Mouse (Mus musculus): ENCODE results near the gene Hrk. TPM values are rescaled to one million over a fixed set of nuclear protein-coding genes. Genes with fewer than 3 reads are reported as not detected.

Gene Hrk
- polyA plus RNA-seq, 1 experiment, result 0.02 TPM

DNA sequence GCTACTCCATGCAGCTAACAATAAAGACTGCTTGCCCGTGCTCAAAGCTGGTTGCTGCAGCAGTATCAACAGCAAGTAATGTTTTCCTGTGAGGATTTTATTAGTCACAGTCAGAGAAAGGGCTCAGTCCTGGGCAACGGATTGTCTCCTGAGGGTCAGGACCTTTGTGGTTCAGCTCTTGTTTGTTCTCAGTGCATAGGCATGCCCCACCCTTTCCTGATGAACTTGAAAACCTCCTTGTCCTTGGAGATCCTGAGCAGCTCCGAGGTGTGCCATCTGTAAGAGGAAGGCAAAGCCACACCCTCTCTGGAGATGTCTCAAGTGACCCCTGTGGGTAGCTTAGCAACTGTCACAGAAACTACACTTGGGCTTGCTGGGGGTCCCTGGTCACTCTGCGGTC, 3.8 kb upstream of the Hrk start:
- WGBS, result 27% methylated on average over 4 of the region's 4 CpGs
- TF ChIP-seq CTCF (conservative IDR thresholded peaks at IDR 0.05; ENCODE audit: insufficient read depth, insufficient read length, low read depth, low read length) (no peak), POLR2A (IDR thresholded peaks at IDR 0.05; ENCODE audit: low read depth, low read length) (no peak)
- Histone ChIP-seq H3K36me3 (ENCODE audit: control insufficient read depth, insufficient read depth, low read length) (no peaks in the 10 kb centered on the region), H3K27ac (ENCODE audit: insufficient read depth, low read depth, low read length) (no peak overlapping the region), H3K4me3 (ENCODE audit: insufficient read depth, low read depth, low read length) (no peak overlapping the region), H3K27me3 (replicated peaks; ENCODE audit: control insufficient read depth, insufficient read depth, low read length) (no peaks in the 10 kb centered on the region), H3K4me1 (ENCODE audit: control insufficient read depth, insufficient read depth, low read length) (no peaks in the 10 kb centered on the region)
- no peak for DNase-seq

DNA sequence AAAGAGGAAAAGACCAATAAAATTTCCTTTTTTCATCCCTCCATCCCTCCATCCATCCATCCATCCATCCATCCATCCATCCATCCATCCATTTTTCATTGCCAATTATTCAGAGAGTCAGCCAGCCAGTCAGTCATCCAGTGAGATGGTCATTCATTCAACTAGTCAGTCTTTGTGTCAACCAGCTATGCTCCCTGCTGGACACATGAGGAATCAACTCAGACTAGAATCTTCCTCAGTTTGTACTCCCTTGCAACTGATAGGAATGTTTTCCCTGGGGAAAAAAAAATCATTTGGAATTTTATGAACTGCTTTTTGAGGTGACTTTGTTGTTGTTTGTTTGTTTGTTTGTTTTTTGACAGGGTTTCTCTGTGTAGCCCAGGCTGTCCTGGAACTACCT, 1.0 kb downstream of the Hrk start:
- Histone ChIP-seq H3K27me3 (replicated peaks; ENCODE audit: control insufficient read depth, insufficient read depth, low read length) (peaks cover 5% of the 10 kb centered on the region), H3K4me3 (ENCODE audit: insufficient read depth, low read depth, low read length) (no peak overlapping the region), H3K4me1 (ENCODE audit: control insufficient read depth, insufficient read depth, low read length) (no peaks in the 10 kb centered on the region), H3K27ac (ENCODE audit: insufficient read depth, low read depth, low read length) (no peak overlapping the region), H3K36me3 (ENCODE audit: control insufficient read depth, insufficient read depth, low read length) (no peaks in the 10 kb centered on the region)
- no peak for DNase-seq
- TF ChIP-seq POLR2A (IDR thresholded peaks at IDR 0.05; ENCODE audit: low read depth, low read length) (no peak), CTCF (conservative IDR thresholded peaks at IDR 0.05; ENCODE audit: insufficient read depth, insufficient read length, low read depth, low read length) (no peak)

DNA sequence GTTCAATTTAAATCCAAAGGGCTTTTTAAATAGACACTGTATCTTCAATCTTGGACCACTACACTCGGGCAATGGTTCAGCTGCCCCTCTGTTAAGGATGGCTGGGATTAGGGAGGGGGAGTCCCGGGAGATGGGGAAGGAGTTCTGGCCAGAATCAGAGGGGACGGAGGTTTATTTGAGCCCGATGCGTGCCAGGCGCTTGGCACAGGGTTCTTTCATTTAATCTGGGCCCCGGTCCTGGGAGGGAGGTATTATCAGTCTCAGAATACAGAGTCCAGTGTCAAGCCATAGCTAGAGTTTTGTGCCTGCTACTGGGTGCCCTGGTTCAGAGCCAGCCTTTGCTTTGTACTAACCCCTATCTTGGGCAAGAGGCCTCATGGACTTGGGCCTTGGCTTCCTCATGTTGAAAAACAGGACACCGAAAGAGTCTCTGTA, 3.1 kb downstream of the Hrk start:
- Histone ChIP-seq H3K27ac (ENCODE audit: insufficient read depth, low read depth, low read length) (no peak overlapping the region), H3K4me3 (ENCODE audit: insufficient read depth, low read depth, low read length) (no peak overlapping the region), H3K36me3 (ENCODE audit: control insufficient read depth, insufficient read depth, low read length) (no peaks in the 10 kb centered on the region), H3K4me1 (ENCODE audit: control insufficient read depth, insufficient read depth, low read length) (peaks cover 2% of the 10 kb centered on the region; the same call in 1 of the 2 replicates), H3K27me3 (replicated peaks; ENCODE audit: control insufficient read depth, insufficient read depth, low read length) (peaks cover 12% of the 10 kb centered on the region)
- DNase-seq, result peak; percentile 81
- WGBS, result 56% methylated on average over 8 of the region's 8 CpGs
- TF ChIP-seq CTCF (conservative IDR thresholded peaks at IDR 0.05; ENCODE audit: insufficient read depth, insufficient read length, low read depth, low read length) (no peak), POLR2A (IDR thresholded peaks at IDR 0.05; ENCODE audit: low read depth, low read length) (no peak)

DNA sequence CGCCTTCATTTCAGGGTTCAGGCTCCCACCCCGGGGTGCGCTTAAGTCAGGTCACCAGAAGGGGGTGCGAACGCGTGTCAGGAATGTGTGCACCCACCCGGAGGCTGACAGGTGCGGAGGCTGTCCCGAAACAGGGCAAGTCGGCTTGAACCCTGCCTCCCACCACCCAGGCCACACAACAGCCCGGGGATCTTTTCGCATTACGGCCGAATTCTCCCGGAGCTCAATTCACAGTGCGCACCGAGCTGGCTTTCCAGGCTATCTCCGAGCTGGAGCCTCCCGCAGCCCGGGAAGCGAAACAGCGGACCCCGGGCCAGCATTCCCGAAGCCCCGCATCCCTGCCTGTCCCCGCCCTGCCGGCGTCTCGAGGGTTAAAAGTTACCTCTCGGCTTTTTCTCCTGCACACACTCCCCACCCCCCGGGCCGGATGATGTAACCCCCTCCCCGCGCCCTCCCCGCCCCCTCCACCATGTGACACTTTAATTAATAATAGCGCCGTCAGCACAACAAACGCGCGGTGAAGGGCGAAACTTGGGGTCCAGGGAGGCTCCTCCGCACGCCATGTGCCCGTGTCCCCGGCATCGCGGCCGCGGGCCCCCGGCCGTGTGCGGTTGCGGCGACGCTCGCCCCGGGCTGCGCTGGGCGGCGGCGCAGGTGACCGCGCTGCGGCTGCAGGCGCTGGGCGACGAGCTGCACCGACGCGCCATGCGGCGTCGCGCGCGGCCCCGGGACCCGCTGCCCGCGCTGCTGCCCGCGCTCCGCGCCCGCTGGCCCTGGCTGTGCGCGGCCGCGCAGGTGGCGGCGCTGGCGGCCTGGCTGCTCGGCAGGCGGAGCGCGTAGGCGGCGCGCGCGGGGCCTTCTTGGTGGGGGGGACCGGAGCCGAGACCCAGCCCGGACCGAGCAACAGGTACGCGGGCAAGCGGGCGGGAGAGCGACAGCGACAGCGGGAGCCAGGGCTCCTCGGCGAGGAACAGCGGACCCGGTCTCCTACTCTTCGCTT, 5.1 kb downstream of the Hrk start:
- TF ChIP-seq POLR2A (IDR thresholded peaks at IDR 0.05; ENCODE audit: low read depth, low read length), result no peak
- Histone ChIP-seq H3K4me1 (ENCODE audit: control insufficient read depth, insufficient read depth, low read length) (peaks cover 2% of the 10 kb centered on the region; the same call in 1 of the 2 replicates), H3K36me3 (ENCODE audit: control insufficient read depth, insufficient read depth, low read length) (no peaks in the 10 kb centered on the region), H3K4me3 (ENCODE audit: insufficient read depth, low read depth, low read length) (peak overlapping the region; percentile 33), H3K27me3 (replicated peaks; ENCODE audit: control insufficient read depth, insufficient read depth, low read length) (peaks cover 12% of the 10 kb centered on the region), H3K27ac (ENCODE audit: insufficient read depth, low read depth, low read length) (no peak overlapping the region)
- no peak for DNase-seq
- WGBS, result 7% methylated on average over 117 of the region's 117 CpGs

DNA sequence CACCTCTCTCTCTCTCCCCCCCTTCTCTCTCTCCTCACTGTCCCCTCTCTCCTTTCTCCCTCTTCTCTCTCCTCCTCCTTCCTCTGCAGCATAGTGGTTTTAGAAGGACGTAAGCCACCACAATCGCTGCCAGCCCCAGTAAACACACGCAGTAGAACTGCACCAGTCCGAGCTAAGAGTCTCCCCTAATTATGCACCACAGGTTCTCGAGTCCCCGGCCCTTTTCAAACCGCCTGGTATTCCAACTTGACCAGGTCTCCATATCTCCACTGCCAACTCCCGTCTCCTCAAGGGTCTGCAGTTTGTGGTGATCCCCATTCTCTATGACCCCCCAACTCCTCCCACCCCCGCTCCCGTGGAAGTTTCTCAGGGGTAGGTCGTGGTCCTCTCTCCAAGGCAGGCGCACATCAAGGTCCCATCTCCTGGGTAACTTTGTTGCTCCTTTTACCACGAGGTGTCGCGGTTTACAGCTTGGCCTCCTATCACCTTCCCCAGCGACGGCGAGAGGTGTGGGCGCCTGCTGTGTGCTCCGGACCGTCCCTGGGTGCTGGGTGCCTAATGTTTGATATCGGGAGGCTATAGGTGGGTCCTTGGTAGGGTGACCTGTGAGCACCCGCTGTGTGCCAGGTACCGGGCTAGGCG, 6.6 kb downstream of the Hrk start:
- H3K4me1 ChIP-seq (ENCODE audit: control insufficient read depth, insufficient read depth, low read length), result peaks cover 2% of the 10 kb centered on the region; the same call in 1 of the 2 replicates
- H3K27me3 ChIP-seq (replicated peaks; ENCODE audit: control insufficient read depth, insufficient read depth, low read length), result peaks cover 12% of the 10 kb centered on the region
- H3K36me3 ChIP-seq (ENCODE audit: control insufficient read depth, insufficient read depth, low read length), result no peaks in the 10 kb centered on the region
- no peak for TF ChIP-seq POLR2A (IDR thresholded peaks at IDR 0.05; ENCODE audit: low read depth, low read length)
- TF ChIP-seq CTCF (conservative IDR thresholded peaks at IDR 0.05; ENCODE audit: insufficient read depth, insufficient read length, low read depth, low read length), result peak; percentile 33; the same call in 1 of the 2 replicates
- peak; percentile 38 for DNase-seq
- 2% methylated on average over 25 of the region's 25 CpGs for WGBS
- no peak overlapping the region for H3K4me3 ChIP-seq (ENCODE audit: insufficient read depth, low read depth, low read length)
- H3K27ac ChIP-seq (ENCODE audit: insufficient read depth, low read depth, low read length), result no peak overlapping the region

DNA sequence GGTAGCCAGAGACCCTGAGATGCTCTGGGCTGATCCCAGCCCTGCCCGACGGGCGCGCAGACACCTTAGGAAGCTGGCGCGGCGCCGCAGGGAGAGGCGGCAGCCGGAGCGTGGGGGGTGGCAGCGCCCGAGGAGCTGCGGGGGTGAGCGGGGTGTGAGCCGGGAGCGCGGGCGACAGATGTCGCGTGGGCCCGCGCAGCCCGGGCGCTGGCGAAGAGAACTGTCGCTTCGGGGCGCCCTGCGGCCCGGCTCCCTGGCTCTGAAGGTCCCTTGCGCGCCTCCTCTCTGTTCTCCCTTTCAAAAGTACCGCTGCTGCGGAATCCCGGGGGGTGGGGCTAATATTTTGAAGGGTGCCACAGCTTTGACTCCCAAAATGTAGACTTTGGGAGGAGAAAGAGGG, 7.2 kb downstream of the Hrk start:
- Histone ChIP-seq H3K4me3 (ENCODE audit: insufficient read depth, low read depth, low read length) (no peak overlapping the region; the same call in 1 of the 2 replicates), H3K4me1 (ENCODE audit: control insufficient read depth, insufficient read depth, low read length) (peaks cover 2% of the 10 kb centered on the region; the same call in 1 of the 2 replicates), H3K27ac (ENCODE audit: insufficient read depth, low read depth, low read length) (no peak overlapping the region), H3K27me3 (replicated peaks; ENCODE audit: control insufficient read depth, insufficient read depth, low read length) (peaks cover 12% of the 10 kb centered on the region), H3K36me3 (ENCODE audit: control insufficient read depth, insufficient read depth, low read length) (no peaks in the 10 kb centered on the region)
- TF ChIP-seq POLR2A (IDR thresholded peaks at IDR 0.05; ENCODE audit: low read depth, low read length) (no peak), CTCF (conservative IDR thresholded peaks at IDR 0.05; ENCODE audit: insufficient read depth, insufficient read length, low read depth, low read length) (no peak)
- 1% methylated on average over 36 of the region's 36 CpGs for WGBS
- no peak for DNase-seq
